Mouse (Mus musculus): Measurements from ENCODE around the gene Atp6v0e. TPM values are rescaled to one million over a fixed set of nuclear protein-coding genes. Genes with fewer than 3 reads are reported as not detected.
A peak's percentile ranks its signal among the peaks of the same experiment; 100 is the strongest.

The Atp6v0e gene
- polyA plus RNA-seq, 1 experiment from 2014 or later: 122 TPM

DNA sequence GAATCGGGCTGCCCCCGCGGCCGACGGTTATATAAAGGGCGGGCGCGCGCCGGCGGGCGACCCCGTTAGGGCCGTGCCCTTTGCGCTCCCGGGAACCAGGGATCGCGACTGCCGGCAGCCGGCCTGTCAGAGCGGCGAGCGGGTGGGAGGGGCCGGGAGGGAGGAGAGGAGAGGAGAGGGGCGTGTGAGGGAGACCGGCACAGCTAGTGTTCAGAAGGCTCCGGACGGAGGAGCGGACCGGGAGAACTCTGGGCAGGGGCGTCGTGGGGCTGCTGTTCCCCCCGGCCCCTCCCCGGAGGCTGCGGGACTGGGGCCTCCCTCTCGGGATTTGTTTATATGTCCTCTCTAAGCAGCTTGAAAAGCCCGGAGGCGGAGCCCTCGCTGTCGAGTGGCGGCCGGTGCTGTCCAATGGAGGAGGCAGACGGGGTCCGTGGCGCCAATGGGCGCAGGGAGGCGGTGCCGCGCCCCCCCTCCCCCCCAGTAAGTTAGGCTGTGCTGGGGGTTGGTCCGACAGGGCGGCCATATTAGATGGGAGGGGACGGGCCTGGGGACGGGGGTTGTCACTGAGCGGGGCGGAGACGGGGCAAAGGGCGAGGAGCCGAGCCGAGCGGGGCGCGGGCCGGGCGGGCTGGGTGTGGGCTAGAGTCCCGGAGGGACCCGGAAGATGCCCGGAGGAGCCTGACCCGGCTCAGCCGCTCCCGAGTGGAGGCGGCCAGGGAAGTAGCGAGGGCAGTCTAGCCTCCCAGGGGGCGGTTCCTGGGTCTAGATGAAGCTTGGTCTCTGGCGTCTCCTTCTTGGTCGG, 53.1 kb downstream of the Atp6v0e start:
- no peaks in the 10 kb centered on the region for H3K27me3 ChIP-seq (ENCODE audit: control insufficient read depth, insufficient read depth, low read length)
- under 1% methylated on average over 38 of the region's 75 CpGs for WGBS
- no peaks in the 10 kb centered on the region for H3K4me1 ChIP-seq (ENCODE audit: control insufficient read depth, insufficient read depth, low read length)
- no peaks in the 10 kb centered on the region for H3K9me3 ChIP-seq (replicated peaks; ENCODE audit: control insufficient read depth, low read length)
- H3K27ac ChIP-seq (replicated peaks; ENCODE audit: low read depth, low read length): peak overlapping the region; percentile 3; the same call in 1 of the 2 replicates
- peak overlapping the region; percentile 48 for H3K4me2 ChIP-seq (ENCODE audit: low read depth, low read length)
- peak overlapping the region; percentile 75 for H3K9ac ChIP-seq (replicated peaks; ENCODE audit: low read length)
- ATAC-seq (replicated peaks; ENCODE audit: insufficient number of reproducible peaks, low FRiP score, low TSS enrichment, low read depth): peak; percentile 98
- H3K4me3 ChIP-seq (ENCODE audit: low read depth, low read length): peak overlapping the region; percentile 89
- DNase-seq (ENCODE audit: low spot score): peak; percentile 96
- no peaks in the 10 kb centered on the region for H3K36me3 ChIP-seq (replicated peaks; ENCODE audit: control insufficient read depth, insufficient read depth, low read depth, low read length)

- no peaks in the 10 kb centered on the region for H3K27me3 ChIP-seq (ENCODE audit: control insufficient read depth, insufficient read depth, low read length)
- H3K4me1 ChIP-seq (ENCODE audit: control insufficient read depth, insufficient read depth, low read length): no peaks in the 10 kb centered on the region
- H3K36me3 ChIP-seq (replicated peaks; ENCODE audit: control insufficient read depth, insufficient read depth, low read depth, low read length): no peaks in the 10 kb centered on the region
- no peak overlapping the region for H3K4me3 ChIP-seq (ENCODE audit: low read depth, low read length)
- no peak overlapping the region for H3K4me2 ChIP-seq (ENCODE audit: low read depth, low read length)
- no peak overlapping the region for H3K27ac ChIP-seq (replicated peaks; ENCODE audit: low read depth, low read length)
- H3K9me3 ChIP-seq (replicated peaks; ENCODE audit: control insufficient read depth, low read length): no peaks in the 10 kb centered on the region
- H3K9ac ChIP-seq (replicated peaks; ENCODE audit: low read length): no peak overlapping the region
- DNase-seq (ENCODE audit: low spot score) (no peak), ATAC-seq (replicated peaks; ENCODE audit: insufficient number of reproducible peaks, low FRiP score, low TSS enrichment, low read depth) (no peak)
- 66% methylated on average over 2 of the region's 2 CpGs for WGBS
Observed at GRCm38 (mm10) chr17:26717868-26718267, 54.8 kb downstream of the Atp6v0e start.

DNA sequence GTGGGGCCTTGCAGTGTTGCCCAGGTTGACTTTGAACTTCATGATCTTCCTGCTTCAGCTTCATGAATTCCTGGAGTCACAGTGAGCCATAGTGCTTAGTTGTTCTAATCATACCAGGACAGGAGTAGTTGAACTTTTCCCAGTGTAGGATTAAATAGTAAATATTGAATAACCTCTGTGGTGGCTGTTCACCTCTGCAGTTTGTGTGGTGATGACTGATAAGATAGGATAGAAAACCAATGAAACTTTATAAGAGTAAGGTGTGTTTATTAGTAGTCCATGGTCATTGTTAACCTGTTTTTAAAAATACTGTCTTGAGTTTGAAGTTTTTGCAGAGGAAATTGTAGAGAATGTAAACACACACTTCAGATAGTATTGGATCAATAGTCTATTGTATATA, 56.4 kb downstream of the Atp6v0e start:
- H3K4me3 ChIP-seq (ENCODE audit: low read depth, low read length): no peak overlapping the region
- H3K4me2 ChIP-seq (ENCODE audit: low read depth, low read length): no peak overlapping the region
- DNase-seq (ENCODE audit: low spot score) (no peak), ATAC-seq (replicated peaks; ENCODE audit: insufficient number of reproducible peaks, low FRiP score, low TSS enrichment, low read depth) (no peak)
- H3K27me3 ChIP-seq (ENCODE audit: control insufficient read depth, insufficient read depth, low read length): no peaks in the 10 kb centered on the region
- no peak overlapping the region for H3K9ac ChIP-seq (replicated peaks; ENCODE audit: low read length)
- H3K27ac ChIP-seq (replicated peaks; ENCODE audit: low read depth, low read length): no peak overlapping the region
- no peaks in the 10 kb centered on the region for H3K36me3 ChIP-seq (replicated peaks; ENCODE audit: control insufficient read depth, insufficient read depth, low read depth, low read length)
- H3K9me3 ChIP-seq (replicated peaks; ENCODE audit: control insufficient read depth, low read length): no peaks in the 10 kb centered on the region
- no peaks in the 10 kb centered on the region for H3K4me1 ChIP-seq (ENCODE audit: control insufficient read depth, insufficient read depth, low read length)

GRCm38 (mm10) chr17:26721802-26722201, 58.8 kb downstream of the Atp6v0e start:
- Histone ChIP-seq H3K36me3 (replicated peaks; ENCODE audit: control insufficient read depth, insufficient read depth, low read depth, low read length) (no peaks in the 10 kb centered on the region), H3K27me3 (ENCODE audit: control insufficient read depth, insufficient read depth, low read length) (no peaks in the 10 kb centered on the region), H3K9me3 (replicated peaks; ENCODE audit: control insufficient read depth, low read length) (no peaks in the 10 kb centered on the region), H3K4me2 (ENCODE audit: low read depth, low read length) (no peak overlapping the region), H3K4me3 (ENCODE audit: low read depth, low read length) (no peak overlapping the region), H3K4me1 (ENCODE audit: control insufficient read depth, insufficient read depth, low read length) (no peaks in the 10 kb centered on the region), H3K27ac (replicated peaks; ENCODE audit: low read depth, low read length) (no peak overlapping the region), H3K9ac (replicated peaks; ENCODE audit: low read length) (no peak overlapping the region)
- DNase-seq (ENCODE audit: low spot score): no peak
- ATAC-seq (replicated peaks; ENCODE audit: insufficient number of reproducible peaks, low FRiP score, low TSS enrichment, low read depth): no peak
- 69% methylated on average over 2 of the region's 2 CpGs for WGBS

DNA sequence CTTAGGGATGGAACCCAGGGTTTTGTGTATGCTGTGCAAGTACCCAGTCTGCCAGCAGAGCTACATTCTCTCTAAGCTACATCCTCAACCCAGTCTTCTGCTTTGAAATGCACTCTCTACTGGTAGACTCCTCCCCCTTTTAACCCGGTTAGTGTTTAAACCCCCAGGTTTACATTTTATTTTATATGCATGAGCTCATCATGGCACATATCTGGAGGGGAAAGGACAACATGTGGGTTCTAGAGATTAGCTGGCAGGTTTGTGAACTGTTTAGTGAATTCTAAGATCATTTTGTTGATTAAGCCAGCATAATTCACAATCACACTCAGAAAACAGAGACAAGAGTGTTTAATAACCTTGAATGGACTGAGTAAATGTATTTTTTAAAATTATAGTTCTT, 61.8 kb downstream of the Atp6v0e start:
- no peaks in the 10 kb centered on the region for H3K27me3 ChIP-seq (ENCODE audit: control insufficient read depth, insufficient read depth, low read length)
- H3K36me3 ChIP-seq (replicated peaks; ENCODE audit: control insufficient read depth, insufficient read depth, low read depth, low read length): no peaks in the 10 kb centered on the region
- no peak overlapping the region for H3K4me3 ChIP-seq (ENCODE audit: low read depth, low read length)
- no peak for DNase-seq (ENCODE audit: low spot score)
- H3K27ac ChIP-seq (replicated peaks; ENCODE audit: low read depth, low read length): no peak overlapping the region
- no peaks in the 10 kb centered on the region for H3K9me3 ChIP-seq (replicated peaks; ENCODE audit: control insufficient read depth, low read length)
- no peaks in the 10 kb centered on the region for H3K4me1 ChIP-seq (ENCODE audit: control insufficient read depth, insufficient read depth, low read length)
- no peak overlapping the region for H3K4me2 ChIP-seq (ENCODE audit: low read depth, low read length)
- WGBS: 59% methylated on average over 1 of the region's 1 CpGs
- H3K9ac ChIP-seq (replicated peaks; ENCODE audit: low read length): no peak overlapping the region
- no peak for ATAC-seq (replicated peaks; ENCODE audit: insufficient number of reproducible peaks, low FRiP score, low TSS enrichment, low read depth)

- Histone ChIP-seq H3K36me3 (replicated peaks; ENCODE audit: control insufficient read depth, insufficient read depth, low read depth, low read length) (no peaks in the 10 kb centered on the region), H3K9ac (replicated peaks; ENCODE audit: low read length) (no peak overlapping the region), H3K27me3 (ENCODE audit: control insufficient read depth, insufficient read depth, low read length) (no peaks in the 10 kb centered on the region), H3K9me3 (replicated peaks; ENCODE audit: control insufficient read depth, low read length) (no peaks in the 10 kb centered on the region), H3K27ac (replicated peaks; ENCODE audit: low read depth, low read length) (no peak overlapping the region), H3K4me3 (ENCODE audit: low read depth, low read length) (no peak overlapping the region), H3K4me2 (ENCODE audit: low read depth, low read length) (no peak overlapping the region), H3K4me1 (ENCODE audit: control insufficient read depth, insufficient read depth, low read length) (no peaks in the 10 kb centered on the region)
- no peak for ATAC-seq (replicated peaks; ENCODE audit: insufficient number of reproducible peaks, low FRiP score, low TSS enrichment, low read depth)
- WGBS: 68% methylated on average over 1 of the region's 1 CpGs
- DNase-seq (ENCODE audit: low spot score): no peak
Observed at GRCm38 (mm10) chr17:26726674-26727073, 63.6 kb downstream of the Atp6v0e start.

DNA sequence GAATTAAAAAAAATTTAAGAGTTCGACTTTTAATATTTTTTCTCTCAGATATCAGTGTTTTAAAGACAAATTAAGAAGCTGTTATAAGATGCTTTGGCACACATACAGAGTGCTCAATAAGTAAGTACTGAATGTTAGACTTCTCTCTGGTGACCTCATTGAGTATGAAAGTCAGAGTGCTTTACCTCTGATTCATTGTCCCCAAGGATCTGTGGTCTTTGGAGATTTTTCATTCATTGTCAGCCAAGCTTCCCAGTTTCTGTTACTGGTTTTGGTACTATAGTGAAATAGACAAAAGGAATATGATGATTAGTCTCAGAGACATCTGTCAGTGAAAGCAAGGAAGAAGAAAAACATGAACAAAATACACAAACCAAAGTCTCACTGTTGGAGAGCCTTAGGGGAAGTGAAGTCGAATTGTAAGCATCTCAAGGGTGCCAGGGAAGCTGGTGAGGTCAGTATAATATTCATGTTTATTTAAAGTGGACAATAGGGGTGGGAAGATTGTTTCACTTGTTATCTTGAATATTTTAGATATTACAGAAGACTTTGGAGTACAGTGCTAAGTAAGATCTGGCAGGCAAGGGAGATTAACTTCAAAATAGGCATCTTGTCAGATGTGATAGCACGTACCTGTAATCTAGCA, 64.2 kb downstream of the Atp6v0e start:
- Histone ChIP-seq H3K9me3 (replicated peaks; ENCODE audit: control insufficient read depth, low read length) (no peaks in the 10 kb centered on the region), H3K4me1 (ENCODE audit: control insufficient read depth, insufficient read depth, low read length) (no peaks in the 10 kb centered on the region), H3K4me3 (ENCODE audit: low read depth, low read length) (no peak overlapping the region), H3K36me3 (replicated peaks; ENCODE audit: control insufficient read depth, insufficient read depth, low read depth, low read length) (no peaks in the 10 kb centered on the region), H3K4me2 (ENCODE audit: low read depth, low read length) (no peak overlapping the region), H3K9ac (replicated peaks; ENCODE audit: low read length) (no peak overlapping the region), H3K27me3 (ENCODE audit: control insufficient read depth, insufficient read depth, low read length) (no peaks in the 10 kb centered on the region), H3K27ac (replicated peaks; ENCODE audit: low read depth, low read length) (no peak overlapping the region)
- DNase-seq (ENCODE audit: low spot score) (no peak), ATAC-seq (replicated peaks; ENCODE audit: insufficient number of reproducible peaks, low FRiP score, low TSS enrichment, low read depth) (no peak)
- 71% methylated on average over 3 of the region's 3 CpGs for WGBS

GRCm38 (mm10) chr17:26742581-26742980, 79.5 kb downstream of the Atp6v0e start:
- 50% methylated on average over 4 of the region's 4 CpGs for WGBS
- no peaks in the 10 kb centered on the region for H3K4me1 ChIP-seq (ENCODE audit: control insufficient read depth, insufficient read depth, low read length)

More at GRCm38 (mm10) chr17:26742581-26742980, 79.5 kb downstream of the Atp6v0e start:
- no peak for DNase-seq (ENCODE audit: low spot score)
- Histone ChIP-seq H3K4me3 (ENCODE audit: low read depth, low read length) (no peak overlapping the region), H3K36me3 (replicated peaks; ENCODE audit: control insufficient read depth, insufficient read depth, low read depth, low read length) (no peaks in the 10 kb centered on the region), H3K27ac (replicated peaks; ENCODE audit: low read depth, low read length) (no peak overlapping the region), H3K9me3 (replicated peaks; ENCODE audit: control insufficient read depth, low read length) (no peaks in the 10 kb centered on the region), H3K27me3 (ENCODE audit: control insufficient read depth, insufficient read depth, low read length) (no peaks in the 10 kb centered on the region), H3K4me2 (ENCODE audit: low read depth, low read length) (no peak overlapping the region), H3K9ac (replicated peaks; ENCODE audit: low read length) (no peak overlapping the region)
- no peak for ATAC-seq (replicated peaks; ENCODE audit: insufficient number of reproducible peaks, low FRiP score, low TSS enrichment, low read depth)
